Mouse (Mus musculus) limb, embryonic 13.5 days (tissue): ENCODE results near the gene Ndufb10. TPM values are rescaled to one million over a fixed set of nuclear protein-coding genes. Genes with fewer than 3 reads are reported as not detected.

Source experiments
- ATAC-seq: fragments of 200-750 bp; cut with Nextera tagmentation; 2 replicates; pipeline ENCODE4 v1.8.0; 2017; ENCODE audit warnings: low read depth, moderate number of reproducible peaks, moderate TSS enrichment; ENCODE audit not compliant: low FRiP score
- H3K27ac ChIP-seq: fragments of 300-500 bp; sonication (generic); 2 replicates; pipeline ENCODE4 v1.5.1; 2015; ENCODE audit warnings: inconsistent platforms, mild to moderate bottlenecking, moderate library complexity
- H3K27me3 ChIP-seq: fragments of 300-500 bp; sonication (generic); 2 replicates; pipeline ENCODE4 v1.6.1; 2015; ENCODE audit warnings: mild to moderate bottlenecking, inconsistent platforms
- H3K36me3 ChIP-seq: fragments of 300-500 bp; sonication (generic); 2 replicates; pipeline ENCODE4 v1.6.1; 2015; ENCODE audit warnings: inconsistent platforms, mild to moderate bottlenecking, moderate library complexity
- H3K4me1 ChIP-seq: fragments of 300-500 bp; sonication (generic); 2 replicates; pipeline ENCODE4 v1.6.1; 2015; ENCODE audit warnings: inconsistent platforms
- H3K4me2 ChIP-seq: fragments of 300-500 bp; sonication (generic); replicated peaks from 2 replicates; pipeline ENCODE4 v1.6.1; 2015; ENCODE audit warnings: inconsistent platforms, mild to moderate bottlenecking, moderate library complexity
- H3K4me3 ChIP-seq: fragments of 300-500 bp; sonication (generic); 2 replicates; pipeline ENCODE4 v1.5.1; 2015; ENCODE audit warnings: moderate library complexity, mild to moderate bottlenecking, inconsistent platforms
- H3K9ac ChIP-seq: fragments of 300-500 bp; sonication (generic); 2 replicates; pipeline ENCODE4 v1.6.1; 2015; ENCODE audit warnings: mild to moderate bottlenecking, inconsistent platforms
- H3K9me3 ChIP-seq: fragments of 300-500 bp; sonication (generic); 2 replicates; pipeline ENCODE4 v1.6.1; 2016; ENCODE audit warnings: inconsistent platforms
- WGBS: fragments of 180-500 bp; shearing (Covaris S2); methylation state at CpG from one replicate; pipeline ENCODE4 v1.1.7; 2015; 5-methylcytosine and 5-hydroxymethylcytosine counted together
- polyA plus RNA-seq: library from polyadenylated mRNA; unstranded; fragments of >200 nt; fragmentation: Nextera tagmentation; extraction: Ambion mirVana; gene quantifications from 2 replicates; pipeline ENCODE4 v1.2.1, GENCODE M21; 2015

Ndufb10 gene
- polyA plus RNA-seq: 206 and 215 TPM in 2 replicates

DNA sequence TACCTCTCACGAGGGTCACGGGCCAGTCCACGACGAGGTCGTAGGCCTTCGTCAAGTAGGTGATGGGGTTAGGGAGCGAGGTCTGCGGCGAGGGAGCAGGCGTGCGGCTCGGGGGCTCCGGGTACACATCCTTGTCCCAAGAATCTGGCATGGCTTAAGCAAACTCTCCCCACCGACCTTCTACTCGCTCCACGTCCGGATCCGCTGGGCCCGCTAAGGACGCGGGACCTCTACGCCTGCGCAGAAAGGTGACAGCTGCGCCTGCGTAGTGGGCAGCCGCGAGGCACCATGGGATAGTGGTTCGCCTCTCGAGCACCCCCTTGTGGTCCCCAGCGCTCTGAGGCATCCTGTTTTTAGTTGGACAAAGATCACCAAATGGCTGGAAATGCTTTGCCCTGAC is at the start of gene Ndufb10:
TSS of gene Ndufb10 (minus strand) at position 295 of the 400 bp plus-strand sequence.
- peak; percentile 75 for ATAC-seq
- H3K4me3 ChIP-seq: peak within 1 kb of the TSS; percentile 83
- peak within 1 kb of the TSS; percentile 79; the same call in 1 of the 2 replicates for H3K27ac ChIP-seq
- H3K4me1 ChIP-seq: peaks cover 29% of the 10 kb centered on the region
- H3K27me3 ChIP-seq: no peaks in the 10 kb centered on the region
- H3K4me2 ChIP-seq: peak within 1 kb of the TSS; percentile 91
- 0% methylated on average over 30 of the region's 30 CpGs for WGBS
- H3K9ac ChIP-seq: peak within 1 kb of the TSS; percentile 78
- no peaks in the 10 kb centered on the region for H3K9me3 ChIP-seq
- H3K36me3 ChIP-seq: peaks cover 19% of the 10 kb centered on the region

DNA sequence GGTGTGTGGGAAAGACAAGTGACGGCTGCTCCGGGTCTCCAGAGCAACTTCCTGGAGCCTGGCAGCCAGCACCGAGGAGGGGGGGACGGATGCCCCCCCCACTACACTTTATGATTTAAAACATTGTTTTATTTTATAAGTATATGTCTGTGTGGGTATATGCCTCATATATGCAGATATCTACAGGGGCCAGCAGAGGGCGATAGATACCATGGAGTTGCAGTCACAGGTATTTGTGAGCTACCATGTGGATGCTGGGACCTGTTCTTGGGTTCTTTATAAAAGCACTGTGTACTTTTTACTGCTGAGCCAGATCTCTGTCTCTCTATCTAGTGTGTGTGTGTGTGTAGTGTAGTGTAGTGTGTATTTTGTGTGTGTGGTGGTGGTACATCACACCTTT is 49.0 kb upstream of the Ndufb10 start:
- WGBS: 83% methylated on average over 5 of the region's 5 CpGs
- Histone ChIP-seq H3K27me3 (no peaks in the 10 kb centered on the region), H3K9me3 (0 out of 2 replicates have a peak, but pooled peaks cover 4% of the 10 kb centered on the region), H3K4me3 (no peak overlapping the region), H3K36me3 (no peaks in the 10 kb centered on the region), H3K27ac (no peak overlapping the region), H3K9ac (no peak overlapping the region), H3K4me2 (no peak overlapping the region), H3K4me1 (peaks cover 10% of the 10 kb centered on the region)
- no peak for ATAC-seq

DNA sequence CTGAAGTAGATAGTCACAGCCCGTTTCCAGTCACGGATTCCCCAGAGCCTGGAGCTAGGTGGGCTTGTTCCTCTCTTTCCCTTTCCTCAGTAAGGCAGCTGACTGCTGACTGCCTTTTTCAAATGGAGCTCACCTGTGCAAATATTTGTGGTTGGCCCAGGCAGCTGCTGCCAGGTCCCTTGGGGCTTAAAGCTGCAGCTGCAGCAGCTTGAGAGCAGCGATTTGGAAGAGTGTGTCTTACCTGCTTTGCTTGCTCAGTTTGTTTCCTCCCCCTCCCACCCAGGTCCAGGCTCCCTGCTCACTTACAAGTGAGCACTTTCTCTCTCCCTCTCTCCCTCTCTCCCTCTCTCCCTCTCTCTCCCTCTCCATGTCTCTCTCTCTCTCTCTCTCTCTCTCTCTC is 44.9 kb upstream of the Ndufb10 start:
- Histone ChIP-seq H3K9me3 (0 out of 2 replicates have a peak, but pooled peaks cover 4% of the 10 kb centered on the region), H3K9ac (no peak overlapping the region), H3K27ac (no peak overlapping the region), H3K27me3 (no peaks in the 10 kb centered on the region), H3K4me2 (no peak overlapping the region), H3K36me3 (no peaks in the 10 kb centered on the region), H3K4me3 (no peak overlapping the region), H3K4me1 (peaks cover 10% of the 10 kb centered on the region)
- ATAC-seq: no peak
- WGBS: 26% methylated on average over 3 of the region's 3 CpGs

DNA sequence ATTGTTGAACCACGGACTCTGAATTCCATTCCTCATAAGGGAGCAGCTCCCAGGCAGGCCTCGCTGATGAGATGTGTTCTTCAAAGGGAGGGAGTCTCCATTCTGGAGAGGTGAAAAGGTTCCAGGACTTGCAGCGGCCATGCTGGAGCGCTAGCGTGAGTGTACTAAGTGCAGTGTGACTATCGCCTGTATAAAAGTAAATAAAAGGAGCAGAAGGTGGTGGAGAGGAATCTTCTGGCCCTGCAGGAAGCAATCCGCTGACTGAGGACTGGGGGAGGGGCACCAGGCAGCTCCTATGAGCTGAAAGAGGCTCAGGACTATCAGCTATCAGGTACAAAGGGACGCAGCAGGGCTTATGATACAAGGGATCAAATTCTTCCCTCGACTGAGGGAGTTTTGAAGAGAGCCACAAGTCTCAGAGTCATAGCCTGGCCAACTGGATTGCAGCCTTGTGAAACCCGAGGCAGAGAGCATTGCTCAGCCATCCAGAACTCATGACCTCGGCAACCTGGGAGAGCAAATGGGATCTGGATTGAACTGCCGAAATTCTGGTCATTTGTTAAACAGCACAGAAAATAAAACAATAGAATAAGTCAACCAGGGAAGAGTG is 42.1 kb upstream of the Ndufb10 start:
- no peak for ATAC-seq
- Histone ChIP-seq H3K4me2 (no peak overlapping the region), H3K9ac (no peak overlapping the region), H3K36me3 (no peaks in the 10 kb centered on the region), H3K27ac (no peak overlapping the region), H3K4me1 (peaks cover 20% of the 10 kb centered on the region), H3K27me3 (no peaks in the 10 kb centered on the region), H3K9me3 (no peaks in the 10 kb centered on the region), H3K4me3 (no peak overlapping the region)
- WGBS: 33% methylated on average over 12 of the region's 12 CpGs

DNA sequence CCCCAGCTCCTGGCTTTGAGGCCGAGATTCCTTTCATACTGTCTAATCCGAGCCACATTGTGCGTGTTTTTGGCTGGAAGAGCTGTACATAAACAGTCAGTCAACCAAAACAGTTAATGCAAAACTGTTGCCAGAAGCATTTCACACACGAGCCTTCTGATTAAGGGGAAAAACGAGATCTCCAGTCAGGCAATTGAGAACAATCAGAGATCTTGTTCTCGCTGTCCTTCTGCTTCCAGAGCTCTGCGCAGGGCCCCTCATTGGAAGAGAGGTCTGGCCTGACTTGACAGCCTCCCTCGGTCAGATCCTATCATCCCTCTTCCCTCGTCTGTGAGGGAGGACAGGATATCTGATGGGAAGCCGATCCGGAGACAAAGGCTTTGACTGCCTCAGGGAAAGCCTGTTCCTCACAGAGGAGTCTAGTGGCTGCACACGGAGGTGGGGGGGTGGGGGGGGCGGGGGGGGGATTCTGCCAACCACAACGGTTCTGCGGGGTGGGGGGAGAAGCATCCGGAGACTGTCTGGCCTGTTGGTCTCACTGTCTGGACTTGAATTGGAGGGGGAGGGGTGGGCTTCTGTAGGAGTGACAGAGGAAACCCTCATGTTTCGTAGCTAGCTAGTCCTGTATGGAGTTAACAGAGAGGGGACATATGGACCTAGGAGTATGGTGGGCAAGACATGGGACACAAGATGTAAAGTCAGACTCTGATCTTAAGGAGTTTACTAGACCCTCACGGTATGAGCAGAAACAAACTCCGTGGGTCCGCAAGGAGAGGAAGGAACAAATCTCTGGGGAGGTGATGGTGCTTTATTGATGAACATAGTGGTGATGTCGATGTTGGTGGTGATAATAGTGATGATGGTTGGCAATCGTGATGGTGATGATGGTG is 41.0 kb upstream of the Ndufb10 start:
- 49% methylated on average over 21 of the region's 22 CpGs for WGBS
- H3K4me1 ChIP-seq: peaks cover 28% of the 10 kb centered on the region
- no peaks in the 10 kb centered on the region for H3K36me3 ChIP-seq
- H3K4me2 ChIP-seq: peak overlapping the region; percentile 16
- H3K27ac ChIP-seq: no peak overlapping the region
- no peak overlapping the region for H3K9ac ChIP-seq
- no peak for ATAC-seq
- no peaks in the 10 kb centered on the region for H3K27me3 ChIP-seq
- no peaks in the 10 kb centered on the region for H3K9me3 ChIP-seq
- H3K4me3 ChIP-seq: no peak overlapping the region

DNA sequence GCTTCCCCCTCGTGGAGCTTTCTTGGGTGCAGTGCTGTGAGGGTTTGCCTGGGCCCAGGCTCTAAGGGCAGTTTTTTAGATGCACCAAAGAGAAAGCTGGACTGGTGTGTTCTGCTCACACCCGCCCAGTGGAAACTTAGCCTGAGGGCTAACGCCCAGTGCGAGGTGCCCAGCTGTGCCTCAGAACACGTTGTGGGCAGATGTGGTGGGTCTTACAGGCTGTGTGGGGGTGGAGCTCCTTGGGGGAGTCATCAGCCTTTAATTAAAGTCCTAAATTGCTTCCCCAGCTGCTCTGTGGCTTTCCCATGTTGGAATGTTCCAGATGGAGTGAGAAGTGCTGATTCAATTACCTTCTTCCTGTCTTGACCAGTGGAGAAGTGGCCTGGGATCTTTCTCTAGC is 36.8 kb upstream of the Ndufb10 start:
- H3K4me1 ChIP-seq: peaks cover 21% of the 10 kb centered on the region
- no peak overlapping the region for H3K4me2 ChIP-seq
- H3K9ac ChIP-seq: no peak overlapping the region
- 13% methylated on average over 5 of the region's 5 CpGs for WGBS
- H3K4me3 ChIP-seq: no peak overlapping the region
- H3K9me3 ChIP-seq: no peaks in the 10 kb centered on the region
- H3K27me3 ChIP-seq: no peaks in the 10 kb centered on the region
- peak; percentile 28; the same call in 1 of the 2 replicates for ATAC-seq
- no peaks in the 10 kb centered on the region for H3K36me3 ChIP-seq
- H3K27ac ChIP-seq: no peak overlapping the region; the same call in 1 of the 2 replicates

DNA sequence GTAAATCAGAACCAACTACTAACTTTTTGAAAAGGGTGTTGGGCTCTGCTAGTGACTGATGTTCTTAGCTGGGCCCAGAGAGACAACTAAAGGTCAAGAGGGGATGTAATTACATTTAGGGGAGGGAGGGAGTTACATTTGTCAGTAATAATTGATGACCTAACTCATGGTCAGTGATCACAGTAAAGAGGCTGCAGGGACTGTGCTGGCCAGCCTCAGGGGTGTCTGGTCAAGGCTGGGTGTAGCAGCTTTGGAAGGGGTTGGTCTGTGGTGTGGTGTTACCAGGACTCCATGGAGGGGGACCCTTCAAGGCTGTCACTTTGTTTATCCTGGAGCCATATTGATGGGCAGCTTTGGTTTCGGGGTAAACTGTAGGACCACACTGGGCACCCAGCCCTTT is 33.1 kb upstream of the Ndufb10 start:
- 79% methylated on average over 1 of the region's 1 CpGs for WGBS
- H3K9ac ChIP-seq: no peak overlapping the region
- no peak overlapping the region for H3K27ac ChIP-seq
- ATAC-seq: no peak
- no peak overlapping the region for H3K4me3 ChIP-seq
- H3K4me2 ChIP-seq: no peak overlapping the region
- H3K9me3 ChIP-seq: no peaks in the 10 kb centered on the region
- H3K36me3 ChIP-seq: no peaks in the 10 kb centered on the region
- H3K4me1 ChIP-seq: peaks cover 35% of the 10 kb centered on the region
- peaks cover 36% of the 10 kb centered on the region for H3K27me3 ChIP-seq

DNA sequence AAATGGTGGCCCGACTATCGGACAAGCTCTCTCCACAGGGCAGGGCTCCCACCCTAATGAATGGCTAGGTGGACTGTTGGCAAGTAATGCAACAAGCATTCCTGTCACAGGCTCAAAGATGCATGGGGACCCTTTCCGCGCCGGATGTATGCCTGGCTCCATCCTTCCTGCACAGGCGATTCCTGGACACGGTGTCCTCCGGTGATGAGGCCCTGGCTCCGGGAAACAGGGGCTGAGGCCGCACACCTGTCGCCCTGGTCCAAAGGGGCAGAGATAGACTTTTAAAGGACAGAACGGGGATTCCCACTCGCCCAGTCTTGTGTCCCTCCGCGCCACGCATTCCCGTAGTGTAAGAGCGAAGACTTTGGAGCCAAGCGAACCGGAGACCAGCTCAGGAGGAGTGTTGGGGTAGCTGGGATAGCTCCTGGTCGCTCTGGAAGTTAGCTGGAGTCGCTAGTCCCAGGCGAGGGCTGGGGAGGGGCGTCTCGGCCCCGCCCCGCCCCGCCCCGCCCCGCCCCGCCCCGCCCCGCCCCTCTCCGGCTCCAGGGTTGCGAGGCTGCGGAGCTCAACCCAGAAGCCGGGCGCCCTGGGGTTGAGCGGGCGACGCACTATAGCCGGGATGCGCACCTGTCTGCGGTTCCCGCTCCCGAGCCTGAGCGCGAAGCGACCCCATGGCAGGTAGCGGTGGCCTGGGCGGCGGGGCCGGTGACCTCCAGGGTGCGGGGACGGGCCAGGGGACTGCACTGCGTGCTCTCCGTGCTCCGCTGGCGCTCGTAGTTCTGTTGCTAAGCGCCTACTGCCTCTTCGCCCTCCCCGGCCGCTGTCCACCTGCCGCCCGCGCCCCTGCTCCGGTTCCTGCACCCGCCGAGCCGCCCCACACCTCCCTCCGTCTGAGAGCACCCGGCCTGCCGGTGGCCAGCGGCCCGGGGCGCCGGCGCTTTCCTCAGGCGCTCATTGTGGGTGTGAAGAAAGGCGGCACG is 28.4 kb upstream of the Ndufb10 start, which contains the start of gene Hs3st6:
TSS of gene Hs3st6 (plus strand) at position 574 of the 980 bp plus-strand sequence.
- peaks cover 21% of the 10 kb centered on the region for H3K4me1 ChIP-seq
- no peaks in the 10 kb centered on the region for H3K36me3 ChIP-seq
- peak; percentile 86 for ATAC-seq
- H3K9me3 ChIP-seq: no peaks in the 10 kb centered on the region
- peak within 1 kb of the TSS; percentile 57 for H3K4me3 ChIP-seq
- H3K27ac ChIP-seq: no peak within 1 kb of the TSS
- H3K4me2 ChIP-seq: peak within 1 kb of the TSS; percentile 97
- H3K27me3 ChIP-seq: peaks cover 62% of the 10 kb centered on the region
- H3K9ac ChIP-seq: peak within 1 kb of the TSS; percentile 62
- 1% methylated on average over 72 of the region's 82 CpGs for WGBS

DNA sequence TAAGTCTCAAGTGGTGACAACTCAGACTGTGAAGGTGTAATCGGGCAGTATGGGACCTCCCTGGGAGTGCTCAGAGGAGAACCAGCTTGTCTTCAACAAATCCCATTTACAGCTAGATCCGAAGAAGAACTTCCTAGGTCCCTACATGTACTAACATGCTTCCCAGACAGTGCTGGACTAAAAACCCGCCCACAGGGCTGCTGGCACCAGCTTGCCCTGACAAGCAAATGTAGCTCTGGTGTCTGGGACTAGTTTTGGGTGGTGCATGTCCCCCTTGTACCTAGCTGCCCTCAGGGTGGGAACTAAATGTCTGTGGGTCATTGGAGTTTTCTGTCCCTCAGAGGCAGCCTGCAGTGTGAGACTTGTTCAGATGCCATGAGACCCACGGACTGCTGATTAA is 27.2 kb upstream of the Ndufb10 start:
- Histone ChIP-seq H3K27me3 (peaks cover 62% of the 10 kb centered on the region), H3K4me3 (no peak overlapping the region), H3K4me1 (peaks cover 32% of the 10 kb centered on the region), H3K9ac (no peak overlapping the region), H3K36me3 (no peaks in the 10 kb centered on the region), H3K9me3 (no peaks in the 10 kb centered on the region), H3K27ac (no peak overlapping the region), H3K4me2 (no peak overlapping the region)
- 21% methylated on average over 4 of the region's 4 CpGs for WGBS
- ATAC-seq: no peak

DNA sequence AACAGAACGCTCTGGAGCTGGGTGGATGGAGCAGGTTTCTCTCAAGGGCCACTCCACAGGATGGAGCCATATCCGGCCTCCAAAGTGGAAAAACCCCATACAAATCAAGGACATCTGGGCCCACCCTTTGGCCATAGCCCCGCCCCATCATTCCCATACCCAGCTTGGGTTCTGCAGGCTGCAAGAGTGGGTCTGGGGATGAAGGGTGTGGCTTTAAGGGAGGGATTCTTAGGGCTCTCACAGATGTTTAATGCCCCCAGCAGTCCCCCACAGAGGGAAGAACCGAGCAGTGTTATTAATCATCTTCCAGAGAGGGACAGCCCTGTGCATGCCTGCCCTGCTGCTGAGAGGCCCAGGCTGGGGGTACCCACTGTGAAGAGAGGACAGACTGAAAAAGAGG is 22.7 kb upstream of the Ndufb10 start:
- no peak overlapping the region for H3K4me2 ChIP-seq
- H3K9me3 ChIP-seq: no peaks in the 10 kb centered on the region
- ATAC-seq: 0 out of 2 replicates have a peak, but pooled peaks have one; percentile 20
- 35% methylated on average over 4 of the region's 4 CpGs for WGBS
- peak overlapping the region; percentile 13; the same call in 1 of the 2 replicates for H3K9ac ChIP-seq
- no peak overlapping the region for H3K4me3 ChIP-seq
- H3K27me3 ChIP-seq: peaks cover 22% of the 10 kb centered on the region
- peaks cover 12% of the 10 kb centered on the region for H3K4me1 ChIP-seq
- peaks cover 10% of the 10 kb centered on the region; the same call in 1 of the 2 replicates for H3K36me3 ChIP-seq
- no peak overlapping the region for H3K27ac ChIP-seq
